Mouse (Mus musculus): Measurements from ENCODE around the gene Togaram1. TPM values are rescaled to one million over a fixed set of nuclear protein-coding genes. Genes with fewer than 3 reads are reported as not detected.

Togaram1 gene
- polyA plus RNA-seq, 1 experiment from 2014 or later: 32.4 TPM

- no peak for ATAC-seq (ENCODE audit: low FRiP score)
- H3K9ac ChIP-seq: no peak overlapping the region
- peaks cover 22% of the 10 kb centered on the region for H3K36me3 ChIP-seq (replicated peaks)
- WGBS: 78% methylated on average over 6 of the region's 6 CpGs
- no peaks in the 10 kb centered on the region for H3K9me3 ChIP-seq
- no peak overlapping the region for H3K4me2 ChIP-seq
- H3K27ac ChIP-seq: no peak overlapping the region
- peaks cover 18% of the 10 kb centered on the region for H3K4me1 ChIP-seq
- H3K27me3 ChIP-seq: no peaks in the 10 kb centered on the region
- no peak overlapping the region for H3K4me3 ChIP-seq (replicated peaks)
These were observed 10.0 kb downstream of the Togaram1 start for GRCm38 (mm10) chr12:64975558-64975957.

- H3K27ac ChIP-seq: no peak overlapping the region
- no peak overlapping the region for H3K4me2 ChIP-seq
- H3K9me3 ChIP-seq: no peaks in the 10 kb centered on the region
- WGBS: 72% methylated on average over 1 of the region's 1 CpGs
- H3K4me1 ChIP-seq: peaks cover 12% of the 10 kb centered on the region
- peaks cover 23% of the 10 kb centered on the region for H3K36me3 ChIP-seq (replicated peaks)
- no peak for ATAC-seq (ENCODE audit: low FRiP score)
- H3K9ac ChIP-seq: no peak overlapping the region
- no peak overlapping the region for H3K4me3 ChIP-seq (replicated peaks)
- H3K27me3 ChIP-seq: no peaks in the 10 kb centered on the region
These were observed 10.6 kb downstream of the Togaram1 start for GRCm38 (mm10) chr12:64976191-64976590.

GRCm38 (mm10) chr12:64977518-64977917, 11.9 kb downstream of the Togaram1 start:
- no peak overlapping the region for H3K4me2 ChIP-seq
- H3K4me3 ChIP-seq (replicated peaks): no peak overlapping the region
- no peak for ATAC-seq (ENCODE audit: low FRiP score)
- H3K9me3 ChIP-seq: no peaks in the 10 kb centered on the region
- H3K4me1 ChIP-seq: peaks cover 3% of the 10 kb centered on the region
- no peak overlapping the region for H3K9ac ChIP-seq
- H3K27ac ChIP-seq: no peak overlapping the region
- peaks cover 29% of the 10 kb centered on the region for H3K36me3 ChIP-seq (replicated peaks)
- WGBS: 89% methylated on average over 1 of the region's 1 CpGs
- H3K27me3 ChIP-seq: no peaks in the 10 kb centered on the region

- WGBS: 88% methylated on average over 3 of the region's 3 CpGs
These were observed 42.1 kb downstream of the Togaram1 start for GRCm38 (mm10) chr12:65007725-65008124.

GRCm38 (mm10) chr12:65022842-65023241, 57.2 kb downstream of the Togaram1 start:
- H3K27me3 ChIP-seq: no peaks in the 10 kb centered on the region
- 92% methylated on average over 6 of the region's 6 CpGs for WGBS
- H3K4me1 ChIP-seq: no peaks in the 10 kb centered on the region
- no peak overlapping the region for H3K27ac ChIP-seq
- no peak overlapping the region for H3K4me2 ChIP-seq
- no peaks in the 10 kb centered on the region for H3K9me3 ChIP-seq
- peaks cover 10% of the 10 kb centered on the region; the same call in 1 of the 2 replicates for H3K36me3 ChIP-seq (replicated peaks)
- no peak for ATAC-seq (ENCODE audit: low FRiP score)
- no peak overlapping the region for H3K4me3 ChIP-seq (replicated peaks)
- no peak overlapping the region for H3K9ac ChIP-seq

More at GRCm38 (mm10) chr12:65007725-65008124, 42.1 kb downstream of the Togaram1 start:
- H3K4me1 ChIP-seq: no peaks in the 10 kb centered on the region
- H3K4me3 ChIP-seq (replicated peaks): no peak overlapping the region
- H3K36me3 ChIP-seq (replicated peaks): peaks cover 60% of the 10 kb centered on the region
- no peak overlapping the region for H3K27ac ChIP-seq
- no peak overlapping the region for H3K4me2 ChIP-seq
- no peaks in the 10 kb centered on the region for H3K9me3 ChIP-seq
- no peaks in the 10 kb centered on the region for H3K27me3 ChIP-seq
- ATAC-seq (ENCODE audit: low FRiP score): no peak
- H3K9ac ChIP-seq: no peak overlapping the region

GRCm38 (mm10) chr12:65035839-65036189, 70.2 kb downstream of the Togaram1 start:
- H3K27me3 ChIP-seq: no peaks in the 10 kb centered on the region
- H3K9ac ChIP-seq: peak overlapping the region; percentile 93; the same call in 1 of the 2 replicates
- peak; percentile 28 for ATAC-seq (ENCODE audit: low FRiP score)
- H3K4me1 ChIP-seq: peaks cover 21% of the 10 kb centered on the region
- H3K4me2 ChIP-seq: peak overlapping the region; percentile 58
- peak overlapping the region; percentile 95 for H3K4me3 ChIP-seq (replicated peaks)
- WGBS: 46% methylated on average over 8 of the region's 8 CpGs
- H3K9me3 ChIP-seq: no peaks in the 10 kb centered on the region
- H3K27ac ChIP-seq: no peak overlapping the region
- no peaks in the 10 kb centered on the region for H3K36me3 ChIP-seq (replicated peaks)

GRCm38 (mm10) chr12:65036190-65036870, 70.7 kb downstream of the Togaram1 start, which contains the start of gene Prpf39:
TSS of gene Prpf39 (plus strand) at chr12:65036333.
- Histone ChIP-seq H3K4me1 (peaks cover 21% of the 10 kb centered on the region), H3K4me3 (replicated peaks) (peak within 1 kb of the TSS; percentile 95), H3K9ac (peak within 1 kb of the TSS; percentile 93), H3K9me3 (no peaks in the 10 kb centered on the region), H3K36me3 (replicated peaks) (no peaks in the 10 kb centered on the region), H3K4me2 (peak within 1 kb of the TSS; percentile 58), H3K27me3 (no peaks in the 10 kb centered on the region), H3K27ac (peak within 1 kb of the TSS; percentile 84)
- ATAC-seq (ENCODE audit: low FRiP score): peak; percentile 96
- under 1% methylated on average over 61 of the region's 65 CpGs for WGBS

- Histone ChIP-seq H3K4me3 (replicated peaks) (peak overlapping the region; percentile 95), H3K27ac (no peak overlapping the region), H3K36me3 (replicated peaks) (no peaks in the 10 kb centered on the region), H3K4me2 (peak overlapping the region; percentile 58), H3K4me1 (peaks cover 21% of the 10 kb centered on the region), H3K9ac (peak overlapping the region; percentile 93), H3K9me3 (no peaks in the 10 kb centered on the region), H3K27me3 (no peaks in the 10 kb centered on the region)
- no peak; the same call in 1 of the 2 replicates for ATAC-seq (ENCODE audit: low FRiP score)
- 22% methylated on average over 18 of the region's 18 CpGs for WGBS
These were observed 71.4 kb downstream of the Togaram1 start for GRCm38 (mm10) chr12:65036892-65037545.

GRCm38 (mm10) chr12:65037546-65037937, 71.9 kb downstream of the Togaram1 start:
- Histone ChIP-seq H3K9me3 (no peaks in the 10 kb centered on the region), H3K4me2 (peak overlapping the region; percentile 58), H3K4me3 (replicated peaks) (peak overlapping the region; percentile 95), H3K4me1 (peaks cover 21% of the 10 kb centered on the region), H3K27ac (no peak overlapping the region), H3K36me3 (replicated peaks) (no peaks in the 10 kb centered on the region), H3K27me3 (no peaks in the 10 kb centered on the region), H3K9ac (peak overlapping the region; percentile 93; the same call in 1 of the 2 replicates)
- 58% methylated on average over 4 of the region's 4 CpGs for WGBS
- no peak for ATAC-seq (ENCODE audit: low FRiP score)

GRCm38 (mm10) chr12:65048799-65049198, 83.2 kb downstream of the Togaram1 start:
- no peaks in the 10 kb centered on the region for H3K4me1 ChIP-seq
- H3K36me3 ChIP-seq (replicated peaks): peaks cover 19% of the 10 kb centered on the region
- no peaks in the 10 kb centered on the region for H3K9me3 ChIP-seq
- no peak overlapping the region for H3K9ac ChIP-seq
- no peak overlapping the region for H3K4me2 ChIP-seq
- H3K27me3 ChIP-seq: no peaks in the 10 kb centered on the region
- no peak overlapping the region for H3K27ac ChIP-seq
- H3K4me3 ChIP-seq (replicated peaks): no peak overlapping the region
- no peak for ATAC-seq (ENCODE audit: low FRiP score)

- Histone ChIP-seq H3K27ac (no peak overlapping the region), H3K4me2 (no peak overlapping the region), H3K9ac (no peak overlapping the region), H3K27me3 (no peaks in the 10 kb centered on the region), H3K36me3 (replicated peaks) (peaks cover 53% of the 10 kb centered on the region), H3K4me3 (replicated peaks) (no peak overlapping the region), H3K9me3 (no peaks in the 10 kb centered on the region), H3K4me1 (no peaks in the 10 kb centered on the region)
- no peak for ATAC-seq (ENCODE audit: low FRiP score)
- 85% methylated on average over 2 of the region's 2 CpGs for WGBS
These were observed 92.6 kb downstream of the Togaram1 start for GRCm38 (mm10) chr12:65058203-65058602.

GRCm38 (mm10) chr12:65061082-65061481, 95.5 kb downstream of the Togaram1 start:
- ATAC-seq (ENCODE audit: low FRiP score): no peak
- Histone ChIP-seq H3K4me1 (no peaks in the 10 kb centered on the region), H3K4me3 (replicated peaks) (no peak overlapping the region), H3K9me3 (no peaks in the 10 kb centered on the region), H3K4me2 (no peak overlapping the region), H3K9ac (no peak overlapping the region), H3K27me3 (no peaks in the 10 kb centered on the region), H3K27ac (no peak overlapping the region), H3K36me3 (replicated peaks) (peaks cover 56% of the 10 kb centered on the region)

GRCm38 (mm10) chr12:65065241-65065640, 99.6 kb downstream of the Togaram1 start:
- ATAC-seq (ENCODE audit: low FRiP score): no peak
- H3K4me1 ChIP-seq: no peaks in the 10 kb centered on the region
- H3K4me2 ChIP-seq: no peak overlapping the region
- no peak overlapping the region for H3K4me3 ChIP-seq (replicated peaks)
- WGBS: 85% methylated on average over 2 of the region's 2 CpGs
- H3K27me3 ChIP-seq: no peaks in the 10 kb centered on the region
- H3K9me3 ChIP-seq: no peaks in the 10 kb centered on the region
- H3K27ac ChIP-seq: no peak overlapping the region
- H3K36me3 ChIP-seq (replicated peaks): peaks cover 68% of the 10 kb centered on the region
- H3K9ac ChIP-seq: no peak overlapping the region

Data from forebrain, embryonic 12.5 days (tissue).